Mouse (Mus musculus) heart, postnatal 25 days (tissue): ENCODE results near the gene Med26. TPM values are rescaled to one million over a fixed set of nuclear protein-coding genes. Genes with fewer than 3 reads are reported as not detected.

Source experiments
- DNase-seq: peaks from one replicate; pipeline ENCODE4 v3.0.0; 2022; ENCODE audit warnings: low spot score
- intact Hi-C: fragments of 180-260 bp; cut with DNase I; formaldehyde crosslinking; loops from one replicate; pipeline ENCODE4 v1.15.1; 2025
- total RNA-seq, 2 experiments: library from RNA; stranded (reverse); gene quantifications; 2 replicates each; pipeline ENCODE4 v1.2.3; 2021

The Med26 gene
- total RNA-seq, 2 experiments from 2014 or later = 7.7 to 9.1 TPM

- no peak for DNase-seq
- intact Hi-C loops = loop anchor here (5.0 kb wide), 1 partner anchor 127 kb away; the partner anchor contains the start of gene Eps15l1
Observed at GRCm38 (mm10) chr8:72549314-72549892, 1.3 kb upstream of the Med26 start.

DNA sequence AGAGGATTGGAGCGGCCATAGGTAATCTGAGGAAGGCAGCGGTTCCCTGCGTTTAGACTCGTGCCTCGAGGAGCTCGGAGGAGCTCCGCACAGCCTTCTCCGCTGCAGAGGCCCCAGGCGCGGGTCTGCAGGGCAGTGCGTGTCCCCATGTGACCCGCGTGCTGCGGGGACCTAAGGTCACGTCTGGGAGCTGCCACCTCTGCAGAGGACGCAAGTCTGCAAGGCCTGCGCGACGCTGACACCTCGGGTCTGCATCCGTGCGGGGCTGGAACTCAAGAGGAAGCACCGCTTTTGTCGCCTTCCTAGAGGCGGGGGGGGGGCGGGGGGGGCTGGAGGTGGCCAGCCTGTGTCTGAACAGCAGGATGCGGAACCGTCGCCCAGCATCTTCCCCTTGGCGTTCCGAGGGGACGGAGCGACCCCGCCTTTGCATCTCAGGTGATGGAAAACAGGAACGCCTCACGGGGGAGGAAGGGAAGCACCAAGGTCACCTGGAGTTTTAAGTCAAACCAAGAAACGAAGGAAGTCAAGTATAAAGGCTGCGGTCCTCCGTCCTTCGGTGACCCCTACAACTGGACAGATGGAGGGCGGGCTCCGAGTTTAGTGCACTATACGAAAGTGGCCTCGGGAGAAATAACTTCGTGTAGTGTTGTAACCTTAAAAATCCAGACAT is 709 bp upstream of the Med26 start:
- intact Hi-C loops = loop anchor here (1.0 to 5.0 kb wide), 3 partner anchors 23 to 126 kb away; partner anchors contain the start of genes Eps15l1, Slc35e1 and Smim7
- DNase-seq = peak; percentile 9

GRCm38 (mm10) chr8:72547122-72547801 is 808 bp downstream of the Med26 start:
- DNase-seq = peak; percentile 13
- intact Hi-C loops = loop anchor here (5.0 kb wide), 1 partner anchor 125 kb away; the partner anchor contains the start of gene Eps15l1

DNA sequence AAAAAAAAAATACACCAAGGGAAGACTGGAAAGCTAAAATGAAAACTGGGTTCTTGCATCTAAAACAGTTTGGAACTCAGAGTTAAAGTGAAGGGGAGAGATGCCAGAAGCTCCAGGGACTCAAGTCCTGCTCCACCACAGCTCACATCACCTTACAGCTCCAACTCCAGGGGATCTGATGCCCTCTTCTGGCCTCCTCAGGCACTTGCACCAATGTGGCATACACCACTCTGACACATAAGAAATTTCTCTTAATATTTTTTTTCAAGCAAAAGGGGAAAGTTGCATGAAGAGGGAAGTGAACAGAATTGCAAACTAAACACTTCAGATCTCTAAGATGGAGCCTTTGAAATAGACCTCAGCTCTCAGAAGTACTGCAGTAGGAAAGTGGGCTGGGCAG is 8.8 kb downstream of the Med26 start:
- no peak for DNase-seq
- intact Hi-C loops = no loop called here

DNA sequence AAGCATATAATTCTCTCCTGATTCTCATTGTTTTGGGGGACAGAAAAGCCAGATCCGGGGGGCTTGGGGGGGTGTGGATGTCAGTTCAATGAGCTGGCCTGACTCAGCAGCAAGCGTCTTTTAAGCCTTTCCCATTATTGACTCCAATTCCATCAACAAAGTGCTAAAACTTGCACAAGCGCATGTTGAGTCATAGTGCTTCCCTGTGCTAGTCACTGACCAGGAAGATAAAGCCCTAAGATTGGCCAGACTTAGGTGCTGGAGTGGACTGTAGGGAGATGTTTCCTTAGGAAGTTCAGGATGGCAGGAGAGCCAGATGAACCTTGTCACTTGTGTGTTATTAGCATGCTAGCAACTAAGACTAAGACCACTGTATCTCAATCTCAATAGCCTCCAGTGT is 13.2 kb downstream of the Med26 start:
- DNase-seq = no peak
- intact Hi-C loops = no loop called here

DNA sequence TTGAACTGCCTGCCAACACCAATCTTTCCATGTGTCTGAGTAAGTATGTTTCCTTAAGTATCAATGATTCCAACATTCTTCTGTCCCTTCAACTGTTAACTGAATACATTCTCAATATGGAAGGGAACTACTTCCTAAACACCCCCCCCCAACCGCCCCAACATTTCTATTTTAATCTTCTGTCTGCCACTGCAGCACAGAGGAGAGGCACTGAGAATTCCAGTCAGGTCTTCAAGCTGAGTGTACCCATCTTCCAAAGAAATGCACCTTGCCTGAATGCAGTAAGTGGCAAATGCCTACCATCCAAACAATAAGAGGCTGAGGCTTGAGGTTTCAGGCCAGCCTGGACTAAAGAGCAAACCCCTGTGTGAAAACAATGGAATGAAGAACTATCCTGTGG is 16.0 kb downstream of the Med26 start:
- intact Hi-C loops = no loop called here
- DNase-seq = no peak

GRCm38 (mm10) chr8:72521888-72522287 is 26.2 kb downstream of the Med26 start:
- no peak for DNase-seq
- intact Hi-C loops = no loop called here

DNA sequence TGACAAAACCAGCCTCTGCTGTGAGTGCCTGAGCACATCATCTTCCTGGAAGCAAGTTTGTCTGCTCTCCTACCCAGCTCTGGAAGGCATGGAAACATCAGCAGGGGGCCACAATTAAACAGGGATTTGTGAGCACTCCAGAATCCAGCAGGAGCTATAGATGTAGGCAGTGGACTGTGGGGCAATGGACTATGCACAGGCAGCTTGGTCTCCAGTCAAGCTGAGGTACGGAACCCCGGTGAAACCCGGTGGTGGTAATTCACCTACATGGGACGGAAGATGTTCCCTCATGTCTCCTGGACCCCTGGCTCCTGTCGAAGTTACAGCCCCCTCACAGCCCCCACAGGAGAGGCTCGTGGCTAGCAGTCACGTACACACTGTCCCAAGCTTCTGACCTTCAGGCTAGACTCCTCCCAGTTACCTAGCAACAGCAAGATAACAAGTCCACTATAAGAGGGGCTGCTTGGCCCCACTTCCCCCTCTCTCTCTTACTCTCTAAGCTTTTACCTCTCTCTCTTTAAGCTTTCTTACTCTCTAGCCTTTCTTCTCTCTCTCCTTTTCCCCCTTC is 30.6 kb downstream of the Med26 start:
- intact Hi-C loops = no loop called here
- DNase-seq = no peak

GRCm38 (mm10) chr8:72513158-72513557 is 34.9 kb downstream of the Med26 start:
- no peak for DNase-seq
- intact Hi-C loops = no loop called here

DNA sequence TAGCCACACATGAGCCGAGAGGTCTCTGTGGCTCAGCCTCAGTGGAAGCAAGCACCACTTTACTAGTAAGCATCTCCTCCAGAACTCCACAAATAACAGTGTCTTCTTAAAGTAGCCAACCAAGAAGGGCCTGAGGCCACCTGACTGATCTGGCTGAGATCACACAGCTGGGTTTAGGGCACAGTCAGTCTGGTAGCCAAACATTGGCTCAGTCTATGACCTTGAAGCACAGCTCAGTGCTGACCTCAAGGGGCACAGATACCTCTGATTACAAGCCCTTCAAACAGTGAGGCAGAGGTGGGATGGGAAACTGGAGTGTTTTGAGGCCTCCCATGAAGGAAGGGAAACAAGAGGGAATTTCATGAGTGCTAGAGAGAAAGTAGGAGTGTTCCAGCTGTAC is 35.4 kb downstream of the Med26 start:
- intact Hi-C loops = no loop called here
- no peak for DNase-seq

- DNase-seq = no peak
- intact Hi-C loops = no loop called here
Observed at GRCm38 (mm10) chr8:72507505-72507904, 40.6 kb downstream of the Med26 start.

- DNase-seq = no peak
- intact Hi-C loops = no loop called here
Observed at GRCm38 (mm10) chr8:72504637-72505314, 43.3 kb downstream of the Med26 start.

DNA sequence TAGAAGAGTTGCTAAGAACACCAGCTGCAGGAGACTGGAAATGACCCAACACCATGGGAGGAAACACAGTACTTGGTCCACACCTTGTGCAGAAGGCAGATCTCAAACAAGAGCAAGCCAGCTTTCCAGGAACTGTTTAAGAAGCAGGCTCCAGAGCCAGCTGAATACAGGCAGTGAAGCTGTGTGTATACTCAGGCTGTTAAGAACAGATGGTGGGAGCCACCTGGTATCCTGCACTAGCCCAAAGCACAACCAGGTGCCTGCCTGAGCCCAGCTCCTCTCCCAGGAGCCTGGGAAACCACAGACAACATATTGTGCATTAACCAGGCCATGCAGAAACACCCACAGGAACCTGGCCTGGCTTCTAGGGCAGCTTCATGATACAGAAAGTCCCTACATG is 43.9 kb downstream of the Med26 start:
- intact Hi-C loops = no loop called here

DNA sequence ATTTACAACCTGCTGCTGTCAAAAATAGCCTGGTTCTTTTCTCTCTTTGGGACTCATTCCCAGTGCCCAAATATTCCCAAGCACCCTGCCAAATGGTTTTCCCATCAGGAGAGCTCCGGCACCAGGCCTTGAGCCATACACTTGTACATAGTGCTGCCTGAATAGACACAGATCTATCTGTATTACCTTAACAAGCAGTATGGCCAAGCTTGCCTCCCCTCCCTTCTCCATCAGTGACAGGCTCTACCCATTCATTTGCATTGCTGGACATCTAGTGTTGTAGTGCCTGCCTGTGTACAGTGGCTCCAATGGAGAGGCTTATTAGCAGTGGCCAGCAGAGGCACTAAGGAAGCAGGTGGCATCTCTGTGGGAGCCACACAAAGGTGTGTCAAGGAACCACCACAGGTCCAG is 47.5 kb downstream of the Med26 start:
- DNase-seq = no peak
- intact Hi-C loops = no loop called here

More for the DNA sequence above, 43.9 kb downstream of the Med26 start:
- DNase-seq = no peak

DNA sequence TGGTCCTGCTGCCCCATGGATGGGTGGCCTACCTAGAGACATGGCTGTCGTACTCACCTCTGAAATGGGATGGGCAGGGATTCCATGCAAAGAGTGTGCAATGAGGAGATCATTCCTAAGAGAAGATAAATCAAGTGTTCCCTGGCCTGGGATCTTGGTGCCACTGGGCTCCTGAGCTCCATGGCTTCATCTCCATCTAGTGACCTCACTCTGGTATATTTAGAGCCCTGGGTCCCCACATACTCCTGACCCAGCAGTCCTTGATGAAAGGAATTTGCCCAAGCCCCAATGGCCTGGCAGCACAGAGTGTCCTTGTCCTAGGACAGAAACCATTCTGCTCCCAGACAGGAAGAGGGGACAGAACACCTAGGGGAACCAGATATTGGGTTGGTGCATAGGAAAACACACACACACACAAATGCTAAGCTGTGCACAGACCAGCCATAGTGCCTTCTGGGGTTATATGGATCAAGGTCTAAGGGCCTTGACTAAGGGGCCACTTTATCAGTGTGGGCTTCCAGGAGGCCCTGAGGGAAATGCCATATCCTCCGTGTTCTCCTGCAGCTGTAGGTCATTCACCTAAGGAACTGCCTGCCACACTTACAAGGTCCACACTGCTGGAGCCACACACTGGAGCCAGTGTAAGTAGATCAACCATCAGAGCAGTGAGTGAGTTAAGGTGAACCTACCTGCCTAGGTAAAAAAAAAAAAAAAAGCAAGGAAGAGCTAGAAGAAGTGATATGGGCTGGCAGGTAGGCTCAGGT is 48.4 kb downstream of the Med26 start:
- intact Hi-C loops = no loop called here
- DNase-seq = peak; percentile 36

DNA sequence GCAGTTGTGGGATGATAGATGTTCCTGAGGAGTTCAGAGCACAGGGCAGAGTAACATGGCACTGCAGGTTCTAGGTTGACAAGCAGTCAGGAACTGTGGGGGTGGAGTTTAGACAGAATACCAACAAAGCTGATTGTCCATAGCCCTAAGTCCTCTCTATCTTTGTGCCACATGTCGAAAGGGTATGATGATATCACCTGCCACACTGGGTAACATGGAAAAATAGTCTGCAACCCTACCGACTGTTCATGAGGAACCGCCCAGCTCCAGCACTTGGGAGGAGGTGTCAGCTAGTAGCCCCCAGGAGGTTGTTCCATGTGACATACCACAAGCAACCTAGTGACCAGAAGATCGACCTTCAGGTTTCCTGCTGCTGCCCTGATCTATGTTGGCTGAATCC is 49.5 kb downstream of the Med26 start:
- intact Hi-C loops = no loop called here
- DNase-seq = no peak

DNA sequence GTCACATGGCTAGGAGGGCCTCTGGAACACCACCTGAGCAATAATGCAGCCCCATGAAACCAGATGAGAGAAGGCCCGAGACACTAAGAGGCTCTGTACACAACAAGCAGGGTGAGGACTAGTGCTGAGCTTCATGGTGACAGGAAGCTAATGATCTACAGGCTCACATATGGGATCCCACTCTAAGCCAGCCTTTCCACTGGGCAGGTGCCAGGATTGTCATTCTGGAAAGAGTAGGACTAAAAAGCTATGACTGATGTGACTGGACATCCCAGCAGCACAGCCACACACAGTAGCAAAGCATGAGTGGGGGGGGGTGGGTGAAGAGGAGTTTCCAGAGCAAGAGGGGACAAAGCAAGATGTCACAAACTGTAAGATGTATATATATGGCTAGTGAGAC is 50.2 kb downstream of the Med26 start:
- no peak for DNase-seq
- intact Hi-C loops = no loop called here

GRCm38 (mm10) chr8:72496217-72496616 is 51.9 kb downstream of the Med26 start:
- intact Hi-C loops = no loop called here
- DNase-seq = no peak

DNA sequence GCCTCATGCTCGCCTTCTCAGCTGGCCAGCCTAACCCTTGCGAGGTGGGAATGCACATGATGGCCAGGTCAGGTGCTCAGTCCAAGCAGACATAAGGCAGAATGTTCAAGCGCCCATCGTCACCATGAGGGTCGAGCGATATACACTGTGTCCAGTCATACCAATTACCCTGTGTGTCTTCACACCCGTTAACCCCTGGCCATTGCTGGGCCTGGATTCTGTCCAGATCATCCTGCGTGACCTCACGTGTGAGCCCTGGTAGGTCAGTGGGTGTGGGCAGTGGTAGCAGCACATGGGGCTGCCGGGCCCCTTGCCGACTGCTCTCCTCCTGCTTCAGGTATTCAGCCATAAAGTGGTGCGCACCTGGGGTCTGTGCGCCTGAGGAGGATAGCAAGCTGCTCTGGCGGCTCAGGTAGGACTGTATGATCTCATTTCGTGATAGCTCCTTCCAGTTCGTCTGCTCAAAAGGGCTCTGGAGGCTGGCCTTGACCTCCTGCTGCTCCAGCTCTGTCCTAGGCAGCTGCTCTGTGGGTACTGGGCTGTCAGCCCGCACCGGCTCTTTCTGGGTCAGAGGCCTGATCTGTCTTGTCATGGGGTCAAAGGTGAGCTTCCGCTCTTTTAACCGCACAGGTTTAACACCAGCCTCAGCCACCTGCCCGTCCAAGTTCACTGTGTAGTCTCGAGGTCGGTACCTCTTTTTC is 52.5 kb downstream of the Med26 start:
- intact Hi-C loops = loop anchor here (2.0 kb wide), 1 partner anchor 77 kb away; the partner anchor contains the start of gene Tmem38a
- DNase-seq = no peak
